In genomic region chr10:27413583-27414465, GRCm38 (mm10) we compare ENCODE assay signal across 29 mouse cellular contexts.
DNase-seq lines count a peak whose midpoint lies in the region; ATAC-seq and TF ChIP-seq lines count a peak whose summit lies in the region.
"Had no signal": no experiment of that assay in that cellular context is flagged by ENCODE, and none has a peak within 500 bp of the region (broad histone marks: within the 10 kb centered on the region; RNA-seq: fewer than 3 reads in every experiment).

No protein-coding gene starts in this region.

- TF ChIP-seq POLR2A in brain, embryonic 14.5 days (IDR thresholded peaks at IDR 0.05; ENCODE audit: borderline replicate concordance, extremely low read depth, insufficient read depth, insufficient read length, poor library complexity, severe bottlenecking): no peak

- peak; percentile 4 for DNase-seq in embryo, embryonic 10.5 days (ENCODE audit: low spot score)
- DNase-seq in embryo, embryonic 9.5 days (ENCODE audit: extremely low spot score): no peak
- DNase-seq in midbrain, embryonic 14.5 days: peak; percentile 8
- no peak for DNase-seq in midbrain, embryonic 11.5 days (ENCODE audit: low spot score, missing footprints)
- peak; percentile 23 for DNase-seq in brain, embryonic 14.5 days (ENCODE audit: low read depth)
- peak; percentile 53 for DNase-seq in retina, embryonic 14.5 days (ENCODE audit: low spot score)
- DNase-seq in c-Kit-positive CD71-positive TER-119-positive erythroid progenitor cells, embryonic 14.5 days (ENCODE audit: low spot score): no peak
- DNase-seq: adrenal gland, adult 8-10 months; cerebellum, adult 18-20 months; cerebellum, postnatal 25 days; gastrocnemius, postnatal 10 days; heart, postnatal 14 days; kidney, adult 11 months; kidney, postnatal 36 days; lung, postnatal 4 days; right cerebral cortex, postnatal 4 days; thymus, adult 18-20 months; thymus, postnatal 25 days had no signal

- no peak overlapping the region for H3K4me3 ChIP-seq in midbrain, embryonic 14.5 days (replicated peaks; ENCODE audit: low read depth, low read length)
- H3K4me3 ChIP-seq in midbrain, embryonic 11.5 days (ENCODE audit: low read depth, low read length): no peak overlapping the region
- H3K4me3 ChIP-seq: hindbrain, embryonic 10.5 days; hindbrain, embryonic 15.5 days; layer of hippocampus, adult 2 months; limb, embryonic 13.5 days had no signal

- no peak for ATAC-seq in midbrain, embryonic 14.5 days (ENCODE audit: low FRiP score, low TSS enrichment)
- ATAC-seq in midbrain, embryonic 11.5 days (ENCODE audit: low FRiP score): no peak
- ATAC-seq in megakaryocyte progenitor cell, adult 5-6 weeks (replicated peaks; ENCODE audit: poor library complexity): no peak
- ATAC-seq: activated CD4-positive, CD25-positive, alpha-beta regulatory T cell, adult 4 months; CD4-positive, CD25-positive, alpha-beta regulatory T cell, adult 4 months; forebrain, embryonic 16.5 days; inflammation-experienced regulatory T-cells, adult 6 months had no signal

- no peak overlapping the region for H3K4me2 ChIP-seq in midbrain, embryonic 14.5 days (ENCODE audit: low read length)
- H3K4me2 ChIP-seq in midbrain, embryonic 11.5 days: no peak overlapping the region
- H3K4me2 ChIP-seq: hindbrain, embryonic 15.5 days; limb, embryonic 13.5 days; liver, embryonic 11.5 days had no signal

- no peak for TF ChIP-seq CTCF in brain, embryonic 14.5 days (IDR thresholded peaks at IDR 0.05; ENCODE audit: borderline replicate concordance, extremely low read depth, insufficient read depth, insufficient read length)

- H3K27me3 ChIP-seq in midbrain, embryonic 14.5 days (ENCODE audit: control insufficient read depth, insufficient read depth, low read length): no peaks in the 10 kb centered on the region
- no peaks in the 10 kb centered on the region for H3K27me3 ChIP-seq in midbrain, embryonic 11.5 days (ENCODE audit: control insufficient read depth, insufficient read depth, low read length)
- H3K27me3 ChIP-seq: hindbrain, embryonic 15.5 days; limb, embryonic 13.5 days had no signal

- H3K4me1 ChIP-seq in midbrain, embryonic 14.5 days (ENCODE audit: control insufficient read depth, insufficient read depth, low read length): no peaks in the 10 kb centered on the region
- no peaks in the 10 kb centered on the region for H3K4me1 ChIP-seq in midbrain, embryonic 11.5 days (ENCODE audit: control insufficient read depth, insufficient read depth, low read length)
- H3K4me1 ChIP-seq: hindbrain, embryonic 10.5 days; hindbrain, embryonic 15.5 days; limb, embryonic 13.5 days had no signal

- WGBS in midbrain, embryonic 14.5 days: 85% methylated on average over 5 of the region's 5 CpGs
- WGBS in midbrain, embryonic 11.5 days: 75% methylated on average over 5 of the region's 5 CpGs

- H3K36me3 ChIP-seq in midbrain, embryonic 14.5 days (ENCODE audit: control insufficient read depth, insufficient read depth, low read length): no peaks in the 10 kb centered on the region
- H3K36me3 ChIP-seq in midbrain, embryonic 11.5 days (ENCODE audit: control insufficient read depth, insufficient read depth, low read length): no peaks in the 10 kb centered on the region
- H3K36me3 ChIP-seq: hindbrain, embryonic 10.5 days; hindbrain, embryonic 15.5 days; limb, embryonic 13.5 days had no signal

- H3K9me3 ChIP-seq in midbrain, embryonic 14.5 days (ENCODE audit: control insufficient read depth, low read length): no peaks in the 10 kb centered on the region
- no peaks in the 10 kb centered on the region for H3K9me3 ChIP-seq in midbrain, embryonic 11.5 days (ENCODE audit: control insufficient read depth, low read length)
- H3K9me3 ChIP-seq: hindbrain, embryonic 10.5 days; hindbrain, embryonic 15.5 days; limb, embryonic 13.5 days had no signal

- H3K9ac ChIP-seq in midbrain, embryonic 14.5 days (replicated peaks; ENCODE audit: low read length): no peak overlapping the region
- H3K9ac ChIP-seq in midbrain, embryonic 11.5 days (ENCODE audit: low read length): no peak overlapping the region
- H3K9ac ChIP-seq: hindbrain, embryonic 15.5 days; limb, embryonic 13.5 days had no signal

- no peak overlapping the region for H3K27ac ChIP-seq in midbrain, embryonic 14.5 days (replicated peaks; ENCODE audit: low read depth, low read length)
- no peak overlapping the region for H3K27ac ChIP-seq in midbrain, embryonic 11.5 days (ENCODE audit: low read depth, low read length)
- H3K27ac ChIP-seq: hindbrain, embryonic 10.5 days; hindbrain, embryonic 15.5 days; layer of hippocampus, adult 2 months; limb, embryonic 13.5 days; stomach, postnatal 0 days had no signal

Comparison
In these comparisons a context has a peak if more than half of its experiments do, and no peak if none do; other contexts are left out.
1. DNase-seq: peak in embryo, embryonic 10.5 days (single experiment), midbrain, embryonic 14.5 days (single experiment), brain, embryonic 14.5 days (single experiment) and retina, embryonic 14.5 days (single experiment); none in embryo, embryonic 9.5 days (single experiment), midbrain, embryonic 11.5 days (single experiment) and c-Kit-positive CD71-positive TER-119-positive erythroid progenitor cells, embryonic 14.5 days (single experiment).